Mouse (Mus musculus) erythroblast, embryonic 14.5 days (primary cell): ENCODE measurements around the gene Mafb.

Experiments used
- GATA1 ChIP-seq: IDR thresholded peaks from 2 replicates; pipeline ENCODE4 v1.6.1; 2012; ENCODE audit warnings: low read length, inconsistent platforms, mixed read lengths
- TAL1 ChIP-seq: IDR thresholded peaks from 3 replicates; pipeline ENCODE4 v1.6.1; 2012; ENCODE audit warnings: low read length, inconsistent platforms, mixed read lengths

- no peak for TF ChIP-seq TAL1
- TF ChIP-seq GATA1: no peak
Observed at GRCm38 (mm10) chr2:160354319-160354718, 12.5 kb downstream of the Mafb start.
